Mouse (Mus musculus): Measurements from ENCODE around the gene Galm. TPM values are rescaled to one million over a fixed set of nuclear protein-coding genes. Genes with fewer than 3 reads are reported as not detected.

The Galm gene
- total and polyA plus RNA-seq, 3 experiments: 0.15 TPM; not detected in 2

DNA sequence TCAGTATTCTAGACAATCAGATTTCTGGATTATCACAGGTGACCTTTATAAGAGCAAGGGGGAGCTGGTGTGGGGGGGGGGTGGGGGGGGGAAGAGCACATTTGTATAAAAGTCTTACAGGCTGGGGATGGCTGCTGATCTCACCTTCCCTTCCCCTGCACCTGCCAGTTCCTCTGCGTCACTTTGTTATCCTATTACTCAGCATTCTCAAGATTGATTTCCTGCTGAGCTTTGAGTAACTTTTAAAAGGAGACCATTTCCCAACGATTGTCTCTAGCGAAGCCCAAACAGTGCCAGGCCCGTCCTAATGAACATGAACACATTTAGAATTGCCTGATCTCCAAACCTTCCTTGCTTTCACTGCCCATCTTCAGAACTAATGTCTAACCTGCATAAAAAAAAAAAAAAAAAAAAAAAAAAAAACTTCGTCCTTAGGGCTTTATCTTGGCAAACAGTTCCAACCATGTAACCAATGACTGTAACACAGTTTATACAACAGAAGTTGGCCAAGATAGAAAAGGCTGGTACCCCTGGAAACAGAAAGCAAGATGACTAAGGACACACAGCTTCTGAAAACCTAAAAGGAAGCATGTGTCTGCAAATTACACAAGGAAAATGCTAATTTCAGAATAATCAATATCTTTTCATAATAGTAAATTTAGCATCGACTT lies 35.3 kb upstream of the Galm start:
- Histone ChIP-seq H3K27ac (ENCODE audit: control insufficient read depth, low read depth, low read length) (no peak overlapping the region), H3K4me1 (ENCODE audit: control insufficient read depth in 1 of 2, insufficient read depth in 2 of 2, low read length in 2 of 2) (no peaks in the 10 kb centered on the region), H3K9me3 (replicated peaks; ENCODE audit: insufficient read depth, low read length) (no peaks in the 10 kb centered on the region), H3K36me3 (ENCODE audit: control insufficient read depth in 1 of 2, insufficient read depth in 2 of 2, low read length in 2 of 2) (no peaks in the 10 kb centered on the region), H3K27me3 (ENCODE audit: control insufficient read depth in 1 of 2, insufficient read depth in 2 of 2, low read length in 2 of 2) (no peaks in the 10 kb centered on the region; a peak in 2 of 4 replicates), H3K79me2 (ENCODE audit: control insufficient read depth, insufficient read depth, low read length, poor library complexity) (no peaks in the 10 kb centered on the region), H3K4me3 (ENCODE audit: control insufficient read depth in 1 of 2, insufficient read depth in 1 of 2, low read depth in 2 of 2, low read length in 2 of 2) (no peak overlapping the region), H3K9ac (ENCODE audit: control insufficient read depth, low read depth, low read length, poor library complexity, severe bottlenecking) (no peak overlapping the region)
- TF ChIP-seq ZNF384 (IDR thresholded peaks at IDR 0.05; ENCODE audit: low read depth, low read length) (peak; percentile 65), USF2 (IDR thresholded peaks at IDR 0.05; ENCODE audit: borderline replicate concordance in 1 of 2, insufficient read depth in 1 of 2, low read depth in 1 of 2, low read length in 2 of 2) (no peak)
- DNase-seq (ENCODE audit: low read depth, low spot score): peak; percentile 7

DNA sequence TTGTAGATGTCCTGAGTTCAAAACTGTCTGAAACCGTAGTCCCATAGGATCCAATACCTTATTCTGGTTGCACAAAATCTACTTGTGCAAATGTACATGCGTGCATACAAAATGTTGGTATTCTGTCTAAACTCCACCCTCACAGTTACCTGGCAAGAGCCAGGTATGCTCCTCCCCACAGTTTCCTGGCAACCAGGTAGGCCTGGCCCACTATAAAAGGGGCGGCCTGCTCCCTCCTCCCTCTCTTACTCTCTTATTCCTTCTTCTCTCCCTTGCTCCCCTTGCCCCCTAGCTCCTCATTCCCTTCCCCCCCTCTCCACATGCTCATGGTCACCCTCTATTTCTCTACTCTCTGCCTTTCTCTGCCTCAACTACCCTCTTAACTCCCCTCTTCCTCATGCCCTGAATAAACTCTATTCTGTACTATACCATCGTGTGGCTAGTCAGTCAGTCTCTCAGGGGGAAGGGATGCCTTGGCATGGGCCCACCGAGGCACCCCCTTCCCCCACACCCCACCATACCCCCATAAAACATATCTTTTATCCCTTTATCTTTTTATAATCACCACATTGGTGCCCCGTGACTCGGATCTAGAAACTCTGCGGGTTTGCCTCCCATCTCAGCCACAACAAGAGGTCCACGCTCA lies 31.9 kb upstream of the Galm start:
- Histone ChIP-seq H3K9ac (ENCODE audit: control insufficient read depth, low read depth, low read length, poor library complexity, severe bottlenecking) (no peak overlapping the region), H3K9me3 (replicated peaks; ENCODE audit: insufficient read depth, low read length) (no peaks in the 10 kb centered on the region), H3K79me2 (ENCODE audit: control insufficient read depth, insufficient read depth, low read length, poor library complexity) (no peaks in the 10 kb centered on the region), H3K27me3 (ENCODE audit: control insufficient read depth in 1 of 2, insufficient read depth in 2 of 2, low read length in 2 of 2) (no peaks in the 10 kb centered on the region; a peak in 2 of 4 replicates), H3K27ac (ENCODE audit: control insufficient read depth, low read depth, low read length) (no peak overlapping the region), H3K36me3 (ENCODE audit: control insufficient read depth in 1 of 2, insufficient read depth in 2 of 2, low read length in 2 of 2) (no peaks in the 10 kb centered on the region), H3K4me3 (ENCODE audit: control insufficient read depth in 1 of 2, insufficient read depth in 1 of 2, low read depth in 2 of 2, low read length in 2 of 2) (no peak overlapping the region), H3K4me1 (ENCODE audit: control insufficient read depth in 1 of 2, insufficient read depth in 2 of 2, low read length in 2 of 2) (no peaks in the 10 kb centered on the region)
- TF ChIP-seq MEF2A (IDR thresholded peaks at IDR 0.05; ENCODE audit: extremely low read depth, insufficient replicate concordance, low read depth, low read length, poor library complexity, severe bottlenecking) (no peak), NELFE (IDR thresholded peaks at IDR 0.05; ENCODE audit: low read depth, low read length) (no peak), SMC3 (IDR thresholded peaks at IDR 0.05; ENCODE audit: low read depth, low read length) (no peak)
- no peak for DNase-seq (ENCODE audit: low read depth, low spot score)

GRCm38 (mm10) chr17:80096043-80096719 lies 31.1 kb upstream of the Galm start:
- TF ChIP-seq GATA1 (IDR thresholded peaks at IDR 0.05; ENCODE audit: low read depth, low read length) (no peak), MAZ (IDR thresholded peaks at IDR 0.05; ENCODE audit: low read depth, low read length) (no peak), POLR2A (IDR thresholded peaks at IDR 0.05; ENCODE audit: control insufficient read depth in 1 of 2, insufficient read depth in 1 of 2, low read depth in 1 of 2, low read length in 2 of 2, poor library complexity in 1 of 2) (no peak), MAFK (IDR thresholded peaks at IDR 0.05; ENCODE audit: borderline replicate concordance, low read depth, low read length) (no peak), RAD21 (IDR thresholded peaks at IDR 0.05; ENCODE audit: low read depth, low read length) (no peak), SIN3A (IDR thresholded peaks at IDR 0.05; ENCODE audit: low read length) (no peak), CHD1 (IDR thresholded peaks at IDR 0.05; ENCODE audit: low read depth, low read length) (no peak), ZMIZ1 (IDR thresholded peaks at IDR 0.05; ENCODE audit: low read depth, low read length) (no peak), GABPA (IDR thresholded peaks at IDR 0.05; ENCODE audit: low read depth, low read length) (no peak), ETS1 (IDR thresholded peaks at IDR 0.05; ENCODE audit: low read depth, low read length) (no peak), HCFC1 (IDR thresholded peaks at IDR 0.05; ENCODE audit: low read depth, low read length) (no peak), POLR2AphosphoS5 (IDR thresholded peaks at IDR 0.05; ENCODE audit: borderline replicate concordance, low read depth, low read length) (no peak), SMC3 (IDR thresholded peaks at IDR 0.05; ENCODE audit: low read depth, low read length) (no peak), RCOR1 (IDR thresholded peaks at IDR 0.05; ENCODE audit: low read depth, low read length) (no peak), TAL1 (IDR thresholded peaks at IDR 0.05; ENCODE audit: low read length) (no peak), BHLHE40 (IDR thresholded peaks at IDR 0.05; ENCODE audit: borderline replicate concordance, low read depth, low read length) (no peak)
- Histone ChIP-seq H3K27me3 (ENCODE audit: control insufficient read depth in 1 of 2, insufficient read depth in 2 of 2, low read length in 2 of 2) (no peaks in the 10 kb centered on the region; a peak in 2 of 4 replicates), H3K9ac (ENCODE audit: control insufficient read depth, low read depth, low read length, poor library complexity, severe bottlenecking) (no peak overlapping the region), H3K4me3 (ENCODE audit: control insufficient read depth in 1 of 2, insufficient read depth in 1 of 2, low read depth in 2 of 2, low read length in 2 of 2) (no peak overlapping the region), H3K36me3 (ENCODE audit: control insufficient read depth in 1 of 2, insufficient read depth in 2 of 2, low read length in 2 of 2) (no peaks in the 10 kb centered on the region), H3K27ac (ENCODE audit: control insufficient read depth, low read depth, low read length) (no peak overlapping the region), H3K79me2 (ENCODE audit: control insufficient read depth, insufficient read depth, low read length, poor library complexity) (no peaks in the 10 kb centered on the region), H3K9me3 (replicated peaks; ENCODE audit: insufficient read depth, low read length) (no peaks in the 10 kb centered on the region), H3K4me1 (ENCODE audit: control insufficient read depth in 1 of 2, insufficient read depth in 2 of 2, low read length in 2 of 2) (no peaks in the 10 kb centered on the region)
- no peak for DNase-seq (ENCODE audit: low read depth, low spot score)

Data from MEL (cell line).